Mouse (Mus musculus) thymus, postnatal 4 days (tissue): ENCODE results near the gene Wdr95.
A peak's percentile ranks its signal among the peaks of the same experiment; 100 is the strongest.
"Not testable (repeated sequence)": the region's sequence is repeated elsewhere in the genome, so short reads cannot be mapped to it uniquely, and the experiment has no call there.

Experiments
- DNase-seq: peaks from one replicate; pipeline ENCODE4 v3.0.0; 2021

Gene Wdr95

DNA sequence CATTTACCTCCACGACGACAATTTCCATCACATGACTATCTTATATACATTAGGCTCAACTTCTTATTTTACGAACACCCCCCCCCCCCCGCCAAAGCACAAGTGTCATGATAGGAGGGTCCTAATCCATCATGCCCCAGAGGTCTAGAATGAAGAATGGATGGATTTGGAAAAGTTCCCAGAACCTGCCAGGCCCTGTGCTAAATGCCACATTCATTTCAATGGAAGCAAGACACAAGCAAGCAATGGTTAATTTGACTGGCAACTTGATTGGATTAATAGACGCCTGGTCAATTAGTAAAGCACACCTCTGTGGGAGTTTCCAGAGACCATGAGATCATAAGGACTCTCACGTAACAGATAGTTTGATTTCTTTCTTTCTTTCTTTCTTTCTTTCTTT lies 11.4 kb upstream of the Wdr95 start:
- DNase-seq: no peak

DNA sequence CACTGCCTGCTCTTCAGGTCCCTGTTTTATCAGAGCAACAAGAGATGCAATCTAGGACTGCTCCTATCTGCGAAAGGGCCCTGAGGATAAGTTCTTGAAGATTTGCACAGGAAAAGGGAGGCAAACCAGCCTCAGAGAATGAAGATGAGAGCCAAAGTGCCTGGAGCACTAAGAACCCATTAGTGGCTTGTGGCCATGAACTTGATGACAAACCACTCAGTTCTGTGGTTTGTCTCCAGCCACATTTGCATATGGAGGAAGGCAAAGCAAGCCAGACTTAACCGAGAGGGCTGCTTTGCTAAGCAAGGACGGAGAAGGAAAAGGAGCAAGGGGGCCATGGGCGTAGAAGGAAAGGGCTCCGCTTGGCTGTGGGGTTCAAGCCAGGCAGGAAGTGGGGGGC lies 7.7 kb upstream of the Wdr95 start:
- DNase-seq: no peak

DNA sequence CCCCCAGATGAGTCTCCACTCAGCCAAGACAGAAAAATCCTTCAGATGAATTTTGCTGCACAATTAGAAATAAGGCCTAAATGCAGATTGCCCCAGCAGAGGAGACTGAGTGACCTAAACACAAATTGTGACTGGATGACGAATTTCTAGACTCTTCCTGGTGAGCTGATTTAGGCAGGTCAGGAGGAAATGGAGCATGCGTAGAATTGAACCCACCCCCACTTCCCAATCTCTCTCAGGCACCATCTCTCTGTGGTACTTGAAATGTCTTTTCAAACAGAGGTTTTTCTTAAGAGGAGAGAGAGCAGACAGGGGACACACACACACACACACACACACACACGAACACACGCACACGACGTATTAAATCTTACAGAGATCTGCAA lies 4.6 kb upstream of the Wdr95 start:
- no peak for DNase-seq

DNA sequence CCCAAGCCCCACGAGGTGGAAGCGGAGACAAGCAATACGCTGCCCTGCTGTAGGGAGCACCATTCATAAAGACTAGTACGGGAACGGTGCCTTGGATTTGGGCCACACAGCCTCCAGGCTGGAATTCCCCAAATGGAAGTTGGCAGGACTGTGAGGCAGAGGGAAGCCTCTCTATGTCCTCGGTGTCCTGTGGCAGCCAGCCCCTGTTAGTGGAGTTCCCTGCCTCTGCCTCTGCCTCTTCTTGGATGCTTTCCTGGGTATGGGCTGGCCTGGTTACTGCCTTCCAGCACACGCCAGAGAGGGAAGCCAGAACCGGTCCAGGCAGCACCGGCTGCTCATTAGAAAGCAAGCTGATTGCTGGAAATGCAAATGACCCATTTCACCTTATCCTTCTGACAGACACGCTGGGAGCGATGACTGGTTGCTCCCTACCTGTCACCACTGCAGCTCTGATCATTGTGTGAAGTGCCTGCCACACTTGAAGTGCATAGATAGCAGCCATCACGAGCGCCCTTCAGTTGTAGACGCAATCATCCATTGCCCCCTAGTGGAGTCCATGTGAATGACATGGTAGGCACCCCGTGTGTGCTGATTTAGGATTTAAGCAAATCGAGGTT lies 4.1 kb upstream of the Wdr95 start:
- peak; percentile 86 for DNase-seq

DNA sequence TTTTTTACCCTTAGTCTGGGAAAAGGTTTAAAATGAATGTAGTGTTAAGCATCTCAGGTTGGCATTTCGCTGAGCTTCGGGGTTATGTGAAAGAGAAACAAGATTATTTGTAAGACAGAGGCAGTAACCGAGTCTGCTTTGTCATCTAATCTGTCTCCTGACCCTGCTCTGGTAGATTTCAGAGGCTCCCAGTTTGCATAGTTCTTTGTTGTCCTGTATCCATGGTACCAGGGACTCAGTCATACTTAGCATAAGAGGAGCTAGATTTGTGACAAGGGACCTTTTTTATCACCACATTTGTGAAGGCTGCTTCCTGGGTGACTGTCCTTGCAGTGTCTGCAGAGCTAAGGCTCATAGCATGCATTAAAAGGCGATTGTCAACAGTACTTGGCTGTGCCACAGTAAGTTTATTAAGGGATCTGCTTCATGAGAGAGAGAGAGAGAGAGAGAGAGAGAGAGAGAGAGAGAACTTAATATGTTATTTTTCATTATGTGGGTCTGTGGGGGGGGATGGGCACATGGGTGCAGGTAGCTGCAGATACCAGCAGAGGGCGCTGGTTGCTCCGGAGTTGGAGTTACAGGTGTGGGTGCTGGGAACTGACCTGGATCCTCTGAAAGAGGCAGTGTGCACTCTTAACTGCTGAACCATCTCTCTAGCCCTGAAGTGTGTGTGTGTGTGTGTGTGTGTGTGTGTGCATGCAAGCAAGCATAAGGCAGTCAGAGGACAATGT lies 3.3 kb upstream of the Wdr95 start:
- peak; percentile 54 for DNase-seq

GRCm38 (mm10) chr5:149526467-149526951 lies 2.0 kb upstream of the Wdr95 start:
- DNase-seq: peak; percentile 51

DNA sequence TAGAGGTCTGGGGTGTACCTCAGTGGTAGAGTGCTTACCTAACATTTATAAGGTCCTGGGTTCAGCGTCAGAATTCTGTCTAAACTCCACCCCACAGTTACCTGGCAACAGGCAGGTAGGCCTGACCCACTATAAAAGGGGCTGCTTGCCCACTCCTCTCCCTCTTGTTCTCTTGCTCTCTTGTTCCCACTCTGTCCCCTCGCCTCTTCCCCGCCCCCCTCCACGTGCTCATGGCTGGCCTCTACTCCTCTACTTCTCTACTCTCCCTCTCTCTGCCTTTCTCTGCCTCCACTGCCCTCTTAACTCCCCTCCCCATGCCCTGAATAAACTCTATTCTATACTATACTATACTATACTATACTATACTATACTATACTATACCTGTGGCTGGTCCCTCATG lies 1.2 kb upstream of the Wdr95 start:
- not testable (repeated sequence) for DNase-seq

DNA sequence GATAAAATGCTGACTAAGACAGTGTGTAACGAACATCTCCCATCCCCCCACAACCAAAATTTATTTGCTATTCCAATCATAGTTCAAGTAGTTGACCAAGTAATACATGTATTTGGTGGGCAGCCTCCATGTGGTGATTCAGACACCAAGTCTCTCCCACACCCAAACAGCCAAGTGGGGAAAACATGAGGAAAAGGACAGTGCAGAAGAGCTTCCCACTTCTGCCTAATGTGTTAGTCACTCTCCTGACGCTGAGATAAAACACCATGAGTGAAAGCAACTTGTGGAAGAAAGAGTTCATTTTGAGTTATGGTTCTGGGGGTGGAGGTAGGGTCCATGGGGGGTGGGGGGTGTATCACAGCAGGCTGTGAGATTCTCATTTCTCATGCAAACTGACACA lies 5.4 kb downstream of the Wdr95 start:
- no peak for DNase-seq

DNA sequence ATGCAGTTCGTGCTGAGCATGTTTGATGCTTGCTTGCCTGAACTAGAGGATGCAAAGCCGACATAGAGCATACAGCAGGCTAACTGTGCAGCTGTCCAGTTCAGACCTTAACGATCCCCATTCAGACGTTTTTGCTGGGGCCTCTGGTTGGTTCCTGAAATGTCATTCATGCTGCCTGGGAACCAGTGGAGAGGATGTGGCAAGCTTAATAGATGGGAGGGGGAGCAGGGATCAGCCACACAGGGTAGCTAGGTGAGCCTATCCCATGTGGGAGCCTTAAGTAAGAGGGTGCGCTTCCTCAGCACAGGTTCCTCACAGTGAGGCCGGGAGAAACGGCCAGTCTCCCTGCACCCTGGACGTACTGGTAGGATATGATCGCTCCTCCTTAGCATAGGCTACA lies 7.5 kb downstream of the Wdr95 start:
- no peak for DNase-seq

- DNase-seq: no peak
Measured at GRCm38 (mm10) chr5:149537796-149538511, 9.5 kb downstream of the Wdr95 start.

GRCm38 (mm10) chr5:149538531-149538930 lies 10.1 kb downstream of the Wdr95 start:
- no peak for DNase-seq

DNA sequence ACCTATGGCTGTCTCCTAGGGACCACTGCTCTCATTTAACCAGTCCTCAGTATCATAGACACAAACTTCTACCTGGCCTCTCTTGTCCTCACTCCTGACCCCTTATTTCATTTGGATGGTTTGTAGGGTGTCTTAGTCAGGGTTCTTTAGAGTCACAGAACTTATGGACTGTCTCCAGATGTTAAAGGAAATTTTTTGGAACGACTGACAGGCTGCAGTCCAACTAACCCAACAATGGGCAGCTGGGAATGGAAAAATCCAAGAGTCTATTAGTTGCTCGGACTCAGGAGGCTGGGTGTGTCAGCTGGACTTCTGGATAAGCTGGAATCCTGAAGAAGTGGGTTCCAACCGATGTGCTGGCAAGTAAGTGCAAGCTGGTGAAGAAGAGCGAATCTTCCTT lies 10.6 kb downstream of the Wdr95 start:
- no peak for DNase-seq

- no peak for DNase-seq
Measured at GRCm38 (mm10) chr5:149551179-149551578, 22.7 kb downstream of the Wdr95 start.

DNA sequence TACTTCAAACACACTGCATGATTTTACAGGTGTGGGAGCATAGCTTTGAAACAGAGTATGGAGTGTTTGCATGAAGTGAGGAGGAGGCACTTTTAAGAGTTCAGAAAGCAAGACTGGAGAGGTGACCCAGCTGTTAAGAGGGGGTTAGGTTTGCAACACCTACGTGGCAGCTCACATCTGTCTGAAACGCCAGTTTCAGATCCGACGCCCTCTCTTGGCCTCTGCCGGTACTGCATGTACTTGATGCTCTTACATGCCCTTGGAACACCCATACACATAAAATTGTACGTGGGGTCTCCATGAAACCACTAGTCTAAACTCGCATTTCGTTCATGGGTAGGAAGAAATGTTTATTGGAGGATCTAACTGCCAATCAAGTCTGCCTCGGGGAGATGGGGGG lies 24.3 kb downstream of the Wdr95 start:
- peak; percentile 73 for DNase-seq

DNA sequence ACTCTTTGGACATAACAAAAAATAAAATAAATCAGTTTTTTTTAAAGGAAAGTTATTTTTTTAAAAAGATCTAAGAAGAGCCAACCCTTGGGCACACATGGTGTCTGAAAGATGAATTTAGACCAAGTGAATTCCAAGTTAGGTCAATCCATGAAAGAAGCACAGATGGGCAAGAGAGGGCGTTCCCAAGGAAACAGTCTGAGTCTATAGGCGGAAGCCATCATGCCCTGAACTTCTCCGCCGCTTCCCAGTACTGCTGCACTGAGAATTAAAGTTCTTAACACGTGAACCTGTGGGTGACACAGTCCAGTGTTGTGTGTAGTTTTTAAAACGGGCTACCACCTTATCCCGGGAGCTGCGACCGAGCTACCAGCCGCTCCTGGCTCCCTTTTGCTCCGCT lies 24.9 kb downstream of the Wdr95 start:
- DNase-seq: no peak

DNA sequence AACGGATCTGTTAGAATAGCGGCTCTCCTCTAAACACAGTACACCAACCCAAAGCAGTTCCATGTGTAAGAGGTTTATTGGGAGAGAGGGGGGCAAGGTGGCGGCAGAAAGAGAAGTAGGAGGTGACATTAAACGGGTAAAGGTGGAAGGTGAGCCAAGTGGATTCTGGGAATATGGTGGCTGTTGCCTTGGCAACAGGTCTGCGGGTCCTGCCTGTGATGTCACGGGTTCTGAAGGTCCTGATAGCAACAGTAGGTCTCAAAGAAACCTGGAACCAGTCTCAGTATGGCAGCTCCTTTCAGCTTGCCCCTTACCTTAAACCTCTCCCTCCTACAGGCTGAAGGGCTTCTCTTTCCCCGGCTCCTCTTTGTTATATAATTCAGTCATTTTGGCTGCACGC lies 25.9 kb downstream of the Wdr95 start:
- DNase-seq: no peak

GRCm38 (mm10) chr5:149560903-149561588 lies 32.6 kb downstream of the Wdr95 start:
- no peak for DNase-seq

- DNase-seq: no peak
Measured at GRCm38 (mm10) chr5:149566026-149566425, 37.5 kb downstream of the Wdr95 start.

DNA sequence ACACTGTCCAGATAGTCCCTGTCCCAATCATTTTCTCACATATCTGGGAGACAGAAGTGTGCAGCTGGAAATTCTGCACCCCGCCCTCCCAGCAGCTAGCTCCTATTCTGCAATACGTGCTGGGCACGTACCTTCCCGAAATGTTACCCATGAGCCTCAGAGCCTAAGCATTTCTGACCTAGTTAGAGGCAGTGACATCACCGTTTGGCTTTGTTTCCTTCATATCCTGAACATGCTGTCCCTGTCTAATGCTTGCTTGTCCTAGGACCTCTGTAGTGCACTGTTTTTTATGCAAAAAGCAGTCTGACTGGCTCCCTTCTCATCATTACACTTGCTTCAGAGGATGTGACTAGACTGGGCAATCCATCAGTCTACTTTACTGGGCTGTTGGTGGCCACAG lies 38.5 kb downstream of the Wdr95 start:
- DNase-seq: no peak

GRCm38 (mm10) chr5:149568993-149569392 lies 40.5 kb downstream of the Wdr95 start:
- DNase-seq: no peak

DNA sequence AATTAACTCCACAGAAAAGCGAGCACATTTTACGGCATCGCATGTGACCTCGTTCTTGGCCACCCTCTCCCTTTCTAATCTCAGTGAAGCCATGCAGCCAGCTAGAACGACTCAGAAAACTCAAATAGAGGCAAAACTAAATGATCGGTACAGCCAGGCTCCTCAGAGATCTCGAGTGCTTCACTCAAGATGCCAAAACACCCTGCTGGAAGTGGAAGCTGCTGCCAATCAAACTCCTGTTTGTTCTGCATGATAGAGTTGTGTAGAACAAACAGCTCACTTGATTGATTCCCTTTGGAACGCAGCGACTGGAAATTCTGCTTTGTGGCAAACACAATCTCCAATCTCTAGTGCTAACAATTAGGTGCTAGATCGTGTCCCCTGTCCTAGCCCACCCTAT lies 48.5 kb downstream of the Wdr95 start:
- no peak for DNase-seq

DNA sequence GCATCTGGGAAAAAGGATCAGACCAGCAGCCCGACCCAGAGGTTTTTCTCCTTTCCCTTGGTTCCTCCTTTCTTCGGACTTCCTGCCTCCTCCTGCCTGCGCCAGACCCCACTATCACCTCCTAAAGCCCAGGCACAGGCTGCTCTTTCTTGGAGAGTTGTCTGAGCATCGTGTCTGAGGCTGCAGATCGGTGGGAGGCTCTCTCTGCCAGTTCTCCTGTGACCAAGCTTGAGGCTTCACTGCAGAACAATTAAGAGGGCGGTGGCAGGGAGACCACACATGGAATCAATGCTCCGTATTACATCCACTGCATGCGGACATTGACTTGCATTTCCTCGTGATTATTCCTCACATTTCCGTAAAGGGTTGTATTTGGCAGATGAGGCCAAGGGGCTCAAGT lies 49.0 kb downstream of the Wdr95 start:
- no peak for DNase-seq

DNA sequence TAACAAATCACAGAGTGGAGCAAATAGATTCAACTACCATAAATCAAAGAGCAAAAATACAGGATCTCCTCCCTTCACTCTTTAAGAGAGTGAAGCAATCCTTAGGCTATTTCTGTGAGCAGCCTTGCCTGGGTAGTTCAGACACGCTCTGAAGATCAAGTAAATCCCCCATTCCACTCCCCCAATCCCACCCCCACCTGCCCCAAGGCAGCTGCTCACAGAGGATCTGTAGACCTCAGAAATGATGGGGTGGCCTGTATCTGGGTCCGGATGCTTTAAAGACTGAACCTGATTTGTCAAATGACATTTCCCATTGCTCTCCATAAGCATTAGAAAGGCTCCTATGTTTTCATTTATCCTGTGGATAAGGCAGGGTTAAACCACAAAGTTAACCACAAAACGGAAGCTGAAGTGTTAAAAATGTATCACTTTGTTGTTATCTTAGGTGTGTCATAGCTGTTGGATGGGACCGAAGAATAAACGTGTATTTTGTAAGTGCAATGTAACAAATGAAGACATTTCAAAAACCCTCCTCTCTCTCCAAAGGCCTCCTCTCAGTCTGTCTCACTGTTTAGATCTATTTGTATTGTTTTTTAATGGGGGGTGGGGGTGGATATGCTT lies 54.3 kb downstream of the Wdr95 start:
- DNase-seq: no peak
